Mouse (Mus musculus) kidney, adult 2 months (tissue): ENCODE data around the gene Gm11554.
"Not testable (repeated sequence)": the region's sequence is repeated elsewhere in the genome, so short reads cannot be mapped to it uniquely, and the experiment has no call there.

Source experiments
- CTCF ChIP-seq: fragments of 200-500 bp; conservative IDR thresholded peaks from 2 replicates; pipeline ENCODE4 v1.5.1; 2011; ENCODE audit warnings: low read depth, mild to moderate bottlenecking, control low read depth, low read length, moderate library complexity, mixed read lengths; ENCODE audit not compliant: insufficient read depth, insufficient read length
- POLR2A ChIP-seq: fragments of 200-500 bp; IDR thresholded peaks from one replicate; pipeline ENCODE4 v1.6.1; 2011; ENCODE audit warnings: low read depth, low read length, control low read depth

- not testable (repeated sequence) for TF ChIP-seq POLR2A, CTCF
These were observed at the start of gene Gm11554 for GRCm38 (mm10) chr11:99804346-99804745.
